Mouse (Mus musculus) erythroid progenitor cell, adult 5-6 weeks (primary cell): ENCODE measurements around the gene Fam120a. TPM values are rescaled to one million over a fixed set of nuclear protein-coding genes. Genes with fewer than 3 reads are reported as not detected.

ENCODE experiments used
- ATAC-seq: replicated peaks from 2 replicates; pipeline ENCODE4 v1.8.0; 2016; ENCODE audit warnings: moderate number of reproducible peaks, mild to moderate bottlenecking, moderate TSS enrichment, inconsistent platforms; ENCODE audit not compliant: poor library complexity, low FRiP score, severe bottlenecking
- total RNA-seq, 2 experiments: library from RNA; stranded (forward) in 1 of 2; stranded (reverse) in 1 of 2; fragments of 150-400 nt in 1 of 2; fragments of 186-747, 209-891 nt in 1 of 2; gene quantifications; 2 replicates each; pipeline versions ENCODE4 v1.2.3 to v1.2.4; 2015 to 2017; ENCODE audit warnings: low replicate concordance in 2 of 2

Fam120a gene
- total RNA-seq, 2 experiments from 2014 or later: 102 to 188 TPM

DNA sequence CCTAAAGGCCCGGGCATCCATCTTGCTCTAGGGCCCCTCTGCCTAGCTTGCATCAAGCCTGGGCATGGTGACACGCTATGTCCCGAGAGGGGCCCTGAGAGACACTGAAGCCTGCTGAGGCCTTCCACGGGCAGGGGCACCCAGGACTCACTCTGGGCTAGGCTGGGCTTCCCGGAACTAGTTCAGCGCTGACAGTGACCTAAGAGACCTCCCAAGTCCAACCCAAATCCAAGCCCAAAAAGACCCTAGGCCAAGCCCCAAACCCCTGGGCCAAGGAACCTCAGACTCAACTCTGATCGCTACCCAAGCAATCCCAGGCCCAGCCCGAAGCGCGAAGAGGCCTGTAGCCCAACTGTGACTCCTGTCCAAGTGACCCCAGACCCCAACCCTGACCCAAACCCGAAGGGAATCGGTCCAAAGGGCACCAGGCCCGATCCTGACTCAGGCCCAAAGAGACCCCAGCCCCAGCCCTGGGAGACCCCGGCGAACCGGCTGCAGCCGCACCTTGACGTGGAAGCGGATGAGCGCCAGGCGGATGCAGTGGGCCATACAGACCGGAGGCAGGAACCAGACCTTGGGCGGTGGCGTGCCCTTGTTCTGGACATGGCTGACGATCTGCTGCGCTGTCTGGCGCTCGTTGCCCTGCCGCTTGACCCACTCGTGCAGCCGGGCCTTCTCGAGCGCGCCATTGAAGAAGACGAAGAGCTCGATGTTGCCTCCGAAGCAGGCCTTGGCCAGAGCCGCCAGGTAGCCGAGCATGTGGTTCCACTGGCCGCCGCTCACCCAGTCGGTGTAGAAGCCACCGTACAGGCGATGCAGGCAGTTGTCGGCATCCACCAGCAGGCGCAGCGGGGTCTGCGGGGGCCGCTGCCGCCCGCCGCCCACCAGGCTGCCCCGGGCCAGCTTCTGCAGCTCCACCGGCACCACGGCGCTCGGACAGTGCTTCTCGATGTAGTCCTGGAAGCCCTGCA lies 681 bp downstream of the Fam120a start:
- peak; percentile 25; the same call in 1 of the 2 replicates for ATAC-seq

GRCm38 (mm10) chr13:48965559-48966525 lies 2.0 kb downstream of the Fam120a start:
- ATAC-seq: peak; percentile 49

DNA sequence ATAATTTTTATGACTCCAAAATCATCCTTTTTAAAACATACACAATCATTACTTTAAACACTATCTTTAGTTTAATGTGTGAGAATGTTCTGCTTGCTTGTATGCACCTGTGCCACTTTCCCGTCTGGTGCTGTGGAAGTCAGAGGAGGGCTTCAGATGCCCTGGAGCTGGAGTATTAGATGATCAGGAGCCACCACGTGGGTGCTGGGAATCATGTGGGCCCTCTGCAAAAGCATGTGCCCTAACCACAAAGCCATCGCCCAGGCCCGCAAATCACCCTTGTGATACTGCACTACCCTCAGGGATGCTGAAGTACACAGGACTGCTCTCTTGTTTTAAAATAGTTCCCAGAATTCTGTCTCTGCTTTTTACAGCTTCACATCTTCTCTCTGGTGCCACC lies 3.0 kb downstream of the Fam120a start:
- ATAC-seq: no peak

DNA sequence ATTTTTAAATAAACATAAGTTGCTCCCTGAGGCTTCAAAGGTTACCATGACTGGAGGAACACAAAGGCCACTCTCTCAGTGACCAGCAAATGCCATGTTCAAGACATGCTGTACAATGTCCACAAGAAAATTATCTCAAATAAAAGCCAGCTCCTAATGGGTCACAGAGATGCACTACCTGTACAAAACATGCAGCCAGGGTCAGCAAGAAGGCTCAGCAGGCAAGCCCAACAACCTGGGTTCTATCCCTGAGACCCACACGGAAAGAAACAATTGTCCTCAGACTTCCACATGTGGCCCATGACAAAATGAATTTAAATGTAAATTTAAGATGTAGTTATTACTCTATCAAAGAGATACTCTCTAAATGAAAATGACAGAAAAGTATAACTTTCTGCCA lies 4.7 kb downstream of the Fam120a start:
- ATAC-seq: no peak

GRCm38 (mm10) chr13:48962519-48962918 lies 5.3 kb downstream of the Fam120a start:
- no peak for ATAC-seq

GRCm38 (mm10) chr13:48958608-48959007 lies 9.2 kb downstream of the Fam120a start:
- no peak for ATAC-seq

GRCm38 (mm10) chr13:48954825-48955224 lies 13.0 kb downstream of the Fam120a start:
- ATAC-seq: no peak

DNA sequence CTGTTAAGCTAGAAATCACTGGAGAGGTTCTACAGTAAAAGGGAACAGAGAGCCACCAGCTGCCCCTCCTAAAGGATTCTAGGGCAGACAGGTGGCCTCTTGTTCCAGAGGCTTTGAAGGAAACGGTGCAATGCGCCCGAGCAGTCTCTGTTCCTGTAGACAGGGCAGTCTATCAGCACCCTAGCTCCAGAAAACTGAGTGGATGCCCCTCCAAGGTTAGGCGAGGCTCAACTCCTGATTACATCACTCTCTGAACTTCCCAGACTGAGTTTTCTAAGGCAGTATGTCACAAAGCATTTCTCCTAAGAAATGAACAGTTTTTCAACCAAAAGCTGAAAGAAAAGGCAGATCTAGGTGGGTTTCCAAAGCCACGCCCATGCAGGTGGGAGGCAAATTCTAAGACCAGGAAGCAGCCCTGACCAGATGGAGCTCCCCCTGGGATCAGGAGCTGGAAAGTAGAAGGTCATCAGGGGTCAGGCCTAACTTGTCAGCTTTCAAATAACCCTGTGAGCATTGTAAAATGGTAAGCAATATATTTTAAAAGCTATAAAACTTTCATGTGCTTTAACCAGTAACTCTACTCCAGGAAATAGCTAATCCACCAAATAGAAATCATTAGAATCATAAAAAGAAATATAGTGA lies 17.1 kb downstream of the Fam120a start:
- ATAC-seq: no peak

GRCm38 (mm10) chr13:48948951-48949350 lies 18.9 kb downstream of the Fam120a start:
- ATAC-seq: no peak

DNA sequence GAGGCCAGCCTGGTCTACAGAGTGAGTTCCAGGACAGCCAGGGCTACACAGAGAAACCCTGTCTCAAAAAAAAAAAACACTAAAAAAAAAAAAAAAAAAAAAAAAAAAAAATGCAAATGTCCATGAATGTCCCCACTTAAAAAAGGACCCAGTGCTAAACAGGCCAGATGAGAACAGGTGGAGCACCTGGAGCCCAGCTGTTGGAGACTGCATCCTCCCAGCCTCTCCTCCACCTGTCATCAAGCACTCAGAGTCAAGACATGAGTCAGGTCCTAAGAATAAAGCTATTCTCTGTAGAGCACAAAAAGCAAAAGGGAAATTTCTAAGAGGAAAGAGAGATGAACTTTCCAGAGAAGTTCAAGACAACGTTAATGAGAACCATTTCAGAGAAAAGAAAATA lies 23.2 kb downstream of the Fam120a start:
- no peak for ATAC-seq

GRCm38 (mm10) chr13:48942471-48942870 lies 25.3 kb downstream of the Fam120a start:
- ATAC-seq: peak; percentile 76

- ATAC-seq: 0 out of 2 replicates have a peak, but pooled peaks have one; percentile 23
Measured at GRCm38 (mm10) chr13:48941773-48942172, 26.0 kb downstream of the Fam120a start.

DNA sequence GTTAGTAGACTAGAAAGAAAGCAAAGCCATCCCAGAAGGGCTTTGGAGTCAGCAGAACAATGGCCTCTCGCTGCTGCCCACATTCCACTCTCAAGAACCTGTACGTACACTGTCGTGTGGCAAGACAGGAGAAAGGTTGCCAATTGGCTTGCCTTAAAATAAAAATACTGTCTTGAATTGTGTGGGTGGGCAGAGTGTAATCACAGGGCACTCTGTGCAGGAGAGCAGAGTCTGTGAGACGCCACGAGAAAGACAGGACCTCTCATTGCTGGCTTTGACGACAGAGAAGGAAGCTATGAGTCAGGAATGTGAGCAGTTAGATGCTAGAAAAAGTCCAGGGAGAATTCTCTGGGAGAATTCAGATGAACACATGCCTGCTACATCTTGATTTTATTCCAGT lies 33.2 kb downstream of the Fam120a start:
- no peak for ATAC-seq

DNA sequence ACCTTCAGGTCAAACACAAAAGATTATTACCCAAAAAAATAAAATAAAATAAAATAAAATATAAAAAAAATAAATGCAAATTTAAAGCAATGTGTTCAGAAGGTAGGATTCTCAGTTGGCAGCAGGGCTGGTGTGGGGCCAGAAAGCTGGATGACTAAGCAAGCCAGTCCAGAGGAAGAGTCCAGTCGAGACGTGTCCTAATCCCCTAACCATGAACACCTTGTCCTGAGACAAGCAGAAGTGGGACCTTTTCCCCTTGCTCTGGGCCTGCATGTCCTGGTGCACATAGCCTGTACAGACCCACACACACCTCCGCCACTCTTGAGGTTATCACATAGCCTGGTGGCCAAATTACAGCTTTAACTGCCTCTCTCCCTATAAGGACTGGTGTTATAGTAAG lies 35.1 kb downstream of the Fam120a start:
- ATAC-seq: no peak

GRCm38 (mm10) chr13:48931687-48932086 lies 36.1 kb downstream of the Fam120a start:
- no peak for ATAC-seq

GRCm38 (mm10) chr13:48931232-48931631 lies 36.6 kb downstream of the Fam120a start:
- no peak for ATAC-seq

- no peak for ATAC-seq
Measured at GRCm38 (mm10) chr13:48929535-48930110, 38.2 kb downstream of the Fam120a start.

DNA sequence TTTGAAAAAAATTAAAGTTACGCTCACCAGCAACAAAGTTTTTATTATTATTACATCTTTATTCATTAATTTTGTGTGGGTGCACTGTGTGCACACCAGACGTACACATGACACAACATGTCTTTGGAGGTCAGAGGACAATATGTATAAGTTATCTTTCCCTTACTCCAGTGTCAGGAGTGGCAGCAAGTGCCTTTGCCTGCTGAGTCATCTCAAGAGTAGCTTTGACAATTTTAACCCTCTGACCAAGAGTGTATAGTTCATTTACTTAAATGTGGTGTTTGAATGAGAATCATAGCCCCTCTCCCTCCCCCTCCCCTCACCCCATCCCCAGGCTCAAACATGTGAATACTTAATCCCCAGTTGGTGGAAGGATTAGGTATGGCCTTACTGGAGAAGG lies 40.2 kb downstream of the Fam120a start:
- ATAC-seq: no peak

- ATAC-seq: no peak
Measured at GRCm38 (mm10) chr13:48922712-48923111, 45.1 kb downstream of the Fam120a start.

DNA sequence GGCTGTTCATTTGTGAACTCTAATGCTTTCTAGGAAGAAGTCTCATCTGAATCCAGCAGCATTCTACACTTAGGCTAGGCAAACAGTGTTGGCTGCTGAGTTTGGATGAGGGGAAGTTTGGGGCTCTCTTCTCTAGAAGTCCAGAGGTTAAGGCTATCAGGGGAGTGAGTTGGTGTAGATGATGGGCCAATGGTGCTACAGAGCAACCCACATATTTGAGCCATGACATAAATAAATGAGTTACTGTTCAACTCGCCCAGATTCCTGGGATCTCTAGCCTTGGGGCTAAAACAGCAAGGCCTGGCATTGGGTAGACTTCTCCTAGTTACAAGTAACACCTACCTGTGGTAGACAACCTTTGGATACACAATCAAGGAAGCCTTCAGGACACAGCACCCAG lies 46.6 kb downstream of the Fam120a start:
- no peak for ATAC-seq
